Mouse (Mus musculus): ENCODE data around the gene Rbm31y.
"Not testable (repeated sequence)": the region's sequence is repeated elsewhere in the genome, so short reads cannot be mapped to it uniquely, and the experiment has no call there.

The Rbm31y gene

DNA sequence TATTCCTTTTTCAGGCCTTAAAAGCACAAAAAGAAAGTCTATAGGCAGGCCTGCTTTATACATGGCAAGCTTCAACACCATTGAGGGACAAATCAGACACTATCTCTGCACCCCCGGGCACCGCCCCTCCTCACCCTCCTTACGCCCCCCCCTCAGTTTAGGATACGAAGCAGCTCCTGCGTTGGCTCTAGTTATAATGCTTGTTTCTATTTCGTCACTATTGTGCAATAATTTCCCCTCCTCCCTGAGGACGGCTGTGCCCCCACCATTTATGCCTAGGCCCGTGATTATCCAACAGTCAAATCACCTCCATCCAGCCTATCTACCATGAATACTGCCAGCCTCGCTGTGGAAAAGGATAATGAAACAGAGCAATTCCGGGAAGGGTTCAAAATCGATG, at the start of gene Rbm31y:
Rbm31y (plus strand) TSS at position 301 of the 400 bp plus-strand sequence.
- not testable (repeated sequence) for DNase-seq

All from cerebellum, adult 9-10 months (tissue).